Comparison of ENCODE assay signal across 8 mouse cellular contexts in the genomic region with DNA sequence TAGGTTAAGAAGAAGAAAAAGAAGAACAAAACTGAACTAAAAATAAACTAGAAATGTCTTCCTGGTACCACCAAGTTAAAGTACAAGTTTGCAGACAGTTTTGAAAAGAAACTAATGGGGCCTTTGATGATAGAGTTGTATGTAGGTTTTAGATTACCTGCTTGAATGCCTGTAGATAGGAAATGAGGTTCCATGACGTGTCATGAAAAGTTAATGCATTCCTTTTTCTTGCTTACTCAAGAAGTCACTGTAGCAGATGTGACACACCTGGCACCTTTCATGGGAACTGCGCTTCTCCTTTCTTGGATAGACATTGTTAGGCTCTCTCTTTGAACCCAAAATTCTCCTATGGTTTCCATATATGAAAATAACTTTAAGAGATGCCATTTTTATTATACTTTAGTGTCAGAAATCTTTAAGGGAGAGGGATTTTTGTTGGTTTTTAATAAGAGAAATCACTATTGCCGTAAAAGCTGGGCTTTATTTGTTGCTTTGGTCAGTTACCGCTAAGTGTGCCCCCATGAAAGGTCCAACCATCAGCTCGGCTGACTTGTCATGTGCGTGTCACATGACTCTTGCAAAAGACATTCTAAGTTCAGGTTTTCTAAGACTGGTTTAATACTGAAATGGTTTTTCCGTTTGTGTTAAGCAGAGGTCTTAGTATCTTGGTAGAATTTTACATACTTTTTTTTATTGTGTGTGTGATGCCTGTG. TPM values are rescaled to one million over a fixed set of nuclear protein-coding genes. Genes with fewer than 3 reads are reported as not detected.
DNase-seq lines count a peak whose midpoint lies in the region; ATAC-seq lines count a peak whose summit lies in the region.

No protein-coding gene starts in this region.

- no peak for DNase-seq in forebrain, embryonic 10.5 days (ENCODE audit: extremely low spot score, low spot score)
- DNase-seq in ovary, adult 18-20 months (ENCODE audit: low spot score) = no peak
- DNase-seq in left cerebral cortex, adult 8-10 months (ENCODE audit: low spot score in 2 of 2) = no peak
- no peak for DNase-seq in frontal cortex, postnatal 25 days (ENCODE audit: low spot score in 2 of 2)

- peak overlapping the region; percentile 96 for H3K27ac ChIP-seq in forebrain, embryonic 10.5 days
- H3K27ac ChIP-seq in kidney, embryonic 15.5 days = peak overlapping the region; percentile 98; the same call in 1 of the 2 replicates
- peak overlapping the region; percentile 96; the same call in 1 of the 2 replicates for H3K27ac ChIP-seq in midbrain, embryonic 12.5 days (replicated peaks)

- H3K9ac ChIP-seq in kidney, embryonic 15.5 days = peak overlapping the region; percentile 97
- H3K9ac ChIP-seq in midbrain, embryonic 12.5 days (replicated peaks) = peak overlapping the region; percentile 97

- peak overlapping the region; percentile 97 for H3K4me3 ChIP-seq in megakaryocyte, embryonic 14.5 days (replicated peaks)
- H3K4me3 ChIP-seq in forebrain, embryonic 10.5 days = peak overlapping the region; percentile 99
- peak overlapping the region; percentile 86 for H3K4me3 ChIP-seq in kidney, embryonic 15.5 days (replicated peaks)
- H3K4me3 ChIP-seq in midbrain, embryonic 12.5 days = peak overlapping the region; percentile 99

- no peaks in the 10 kb centered on the region for H3K27me3 ChIP-seq in megakaryocyte, embryonic 14.5 days (replicated peaks)
- no peaks in the 10 kb centered on the region for H3K27me3 ChIP-seq in forebrain, embryonic 10.5 days (ENCODE audit: poor library complexity, severe bottlenecking)
- no peaks in the 10 kb centered on the region for H3K27me3 ChIP-seq in kidney, embryonic 15.5 days
- no peaks in the 10 kb centered on the region for H3K27me3 ChIP-seq in midbrain, embryonic 12.5 days

- WGBS in forebrain, embryonic 10.5 days = 65% methylated on average over 7 of the region's 7 CpGs
- 35% methylated on average over 7 of the region's 7 CpGs for WGBS in kidney, embryonic 15.5 days
- 58% methylated on average over 7 of the region's 7 CpGs for WGBS in midbrain, embryonic 12.5 days

- H3K36me3 ChIP-seq in megakaryocyte, embryonic 14.5 days (replicated peaks; ENCODE audit: low read length) = peaks cover 22% of the 10 kb centered on the region
- H3K36me3 ChIP-seq in forebrain, embryonic 10.5 days (replicated peaks) = peaks cover 9% of the 10 kb centered on the region; the same call in 1 of the 2 replicates
- no peaks in the 10 kb centered on the region for H3K36me3 ChIP-seq in kidney, embryonic 15.5 days
- no peaks in the 10 kb centered on the region for H3K36me3 ChIP-seq in midbrain, embryonic 12.5 days

- H3K4me1 ChIP-seq in megakaryocyte, embryonic 14.5 days = peaks cover 44% of the 10 kb centered on the region
- peaks cover 24% of the 10 kb centered on the region for H3K4me1 ChIP-seq in forebrain, embryonic 10.5 days
- H3K4me1 ChIP-seq in kidney, embryonic 15.5 days = peaks cover 41% of the 10 kb centered on the region
- H3K4me1 ChIP-seq in midbrain, embryonic 12.5 days = peaks cover 28% of the 10 kb centered on the region

- no peaks in the 10 kb centered on the region for H3K9me3 ChIP-seq in megakaryocyte, embryonic 14.5 days
- no peaks in the 10 kb centered on the region for H3K9me3 ChIP-seq in forebrain, embryonic 10.5 days
- H3K9me3 ChIP-seq in kidney, embryonic 15.5 days (replicated peaks) = no peaks in the 10 kb centered on the region
- no peaks in the 10 kb centered on the region for H3K9me3 ChIP-seq in midbrain, embryonic 12.5 days

- peak overlapping the region; percentile 73 for H3K4me2 ChIP-seq in kidney, embryonic 15.5 days
- H3K4me2 ChIP-seq in midbrain, embryonic 12.5 days (replicated peaks) = peak overlapping the region; percentile 72

- no peak for ATAC-seq in megakaryocyte, adult 5-6 weeks (ENCODE audit: poor library complexity, severe bottlenecking)
- no peak for ATAC-seq in kidney, embryonic 15.5 days (replicated peaks; ENCODE audit: low FRiP score)
- no peak for ATAC-seq in midbrain, embryonic 12.5 days (ENCODE audit: low FRiP score, low read depth)

RNA-seq across cellular contexts. Expression of a gene that starts 1.2 kb away (rescaled TPM):
- 6.5 and 33.5 TPM in 2 replicates for polyA plus RNA-seq in megakaryocyte, embryonic 14.5 days (2012; ENCODE audit: insufficient read depth, low replicate concordance)
- 180 and 218 TPM in 2 replicates for total RNA-seq in megakaryocyte, adult 5-6 weeks (2015)
- 91.3 and 119 TPM in 2 replicates for total RNA-seq in megakaryocyte, adult 5-6 weeks (2017)
- polyA plus RNA-seq in forebrain, embryonic 10.5 days (2016; fragmentation: Nextera tagmentation; extraction: Ambion mirVana) = 200 and 210 TPM in 2 replicates
- 255 and 287 TPM in 2 replicates for polyA plus RNA-seq in kidney, embryonic 15.5 days (2015; fragmentation: Nextera tagmentation; extraction: Ambion mirVana)
- polyA plus RNA-seq in midbrain, embryonic 12.5 days (2016; fragmentation: Nextera tagmentation; extraction: Ambion mirVana) = 269 and 275 TPM in 2 replicates
- total RNA-seq in left cerebral cortex, adult 8-10 months (2022) = 100 to 1,000 TPM; 179 to 191 (median 182) TPM

RNA-seq across cellular contexts. Expression of a gene that starts 46.8 kb away (rescaled TPM):
- polyA plus RNA-seq in megakaryocyte, embryonic 14.5 days (2012; ENCODE audit: insufficient read depth, low replicate concordance) = 4.7 and 15.5 TPM in 2 replicates
- total RNA-seq in megakaryocyte, adult 5-6 weeks (2015) = 5.8 and 8.3 TPM in 2 replicates
- total RNA-seq in megakaryocyte, adult 5-6 weeks (2017) = 7.4 and 7.6 TPM in 2 replicates
- 43.2 and 45.3 TPM in 2 replicates for polyA plus RNA-seq in forebrain, embryonic 10.5 days (2016; fragmentation: Nextera tagmentation; extraction: Ambion mirVana)
- 35.0 and 38.6 TPM in 2 replicates for polyA plus RNA-seq in kidney, embryonic 15.5 days (2015; fragmentation: Nextera tagmentation; extraction: Ambion mirVana)
- polyA plus RNA-seq in midbrain, embryonic 12.5 days (2016; fragmentation: Nextera tagmentation; extraction: Ambion mirVana) = 35.9 and 37.3 TPM in 2 replicates
- total RNA-seq in left cerebral cortex, adult 8-10 months (2022) = 10 to 100 TPM; 29.6 to 33.0 (median 31.6) TPM
